Mouse (Mus musculus): ENCODE data around the gene Irgc1. TPM values are rescaled to one million over a fixed set of nuclear protein-coding genes. Genes with fewer than 3 reads are reported as not detected.

The Irgc1 gene
- total and polyA plus RNA-seq, 2 experiments from 2014 or later: not detected

GRCm38 (mm10) chr7:24422251-24422650, 29.8 kb downstream of the Irgc1 start:
- no peaks in the 10 kb centered on the region for H3K4me1 ChIP-seq (ENCODE audit: insufficient read depth, low read length)
- no peaks in the 10 kb centered on the region for H3K27me3 ChIP-seq (ENCODE audit: insufficient read depth, low read length)
- peak overlapping the region; percentile 41; the same call in 1 of the 2 replicates for H3K27ac ChIP-seq
- no peak overlapping the region for H3K4me3 ChIP-seq (ENCODE audit: low read length)
- peak; percentile 64 for ATAC-seq
- H3K36me3 ChIP-seq (ENCODE audit: insufficient read depth, low read length): 0 out of 2 replicates have a peak, but pooled peaks cover 8% of the 10 kb centered on the region
- DNase-seq (ENCODE audit: low spot score): peak; percentile 65
- 0 out of 2 replicates have a peak overlapping the region, but pooled peaks have one; percentile 21 for H3K9ac ChIP-seq (replicated peaks; ENCODE audit: low read length)
- H3K9me3 ChIP-seq (ENCODE audit: low read length): no peaks in the 10 kb centered on the region
- no peak overlapping the region for H3K4me2 ChIP-seq (ENCODE audit: low read depth, low read length)
- peak; percentile 38; the same call in 1 of the 2 replicates for TF ChIP-seq CTCF (IDR thresholded peaks at IDR 0.05; ENCODE audit: low read depth)
- WGBS: 42% methylated on average over 8 of the region's 8 CpGs

GRCm38 (mm10) chr7:24421648-24422047, 30.4 kb downstream of the Irgc1 start:
- Histone ChIP-seq H3K4me3 (ENCODE audit: low read length) (no peak overlapping the region), H3K4me2 (ENCODE audit: low read depth, low read length) (no peak overlapping the region), H3K27me3 (ENCODE audit: insufficient read depth, low read length) (no peaks in the 10 kb centered on the region), H3K27ac (peak overlapping the region; percentile 41), H3K36me3 (ENCODE audit: insufficient read depth, low read length) (0 out of 2 replicates have a peak, but pooled peaks cover 8% of the 10 kb centered on the region), H3K4me1 (ENCODE audit: insufficient read depth, low read length) (no peaks in the 10 kb centered on the region), H3K9me3 (ENCODE audit: low read length) (no peaks in the 10 kb centered on the region), H3K9ac (replicated peaks; ENCODE audit: low read length) (0 out of 2 replicates have a peak overlapping the region, but pooled peaks have one; percentile 21)
- DNase-seq (ENCODE audit: low spot score): peak; percentile 28
- 25% methylated on average over 7 of the region's 7 CpGs for WGBS
- TF ChIP-seq CTCF (IDR thresholded peaks at IDR 0.05; ENCODE audit: low read depth): peak; percentile 41
- peak; percentile 14; the same call in 1 of the 2 replicates for ATAC-seq

- no peak overlapping the region for H3K9ac ChIP-seq (replicated peaks; ENCODE audit: low read length)
- H3K4me1 ChIP-seq (ENCODE audit: insufficient read depth, low read length): no peaks in the 10 kb centered on the region
- H3K4me2 ChIP-seq (ENCODE audit: low read depth, low read length): no peak overlapping the region
- H3K4me3 ChIP-seq (ENCODE audit: low read length): no peak overlapping the region
- 29% methylated on average over 8 of the region's 8 CpGs for WGBS
- H3K27ac ChIP-seq: no peak overlapping the region; the same call in 1 of the 2 replicates
- ATAC-seq (peak; percentile 17; the same call in 1 of the 2 replicates), DNase-seq (ENCODE audit: low spot score) (peak; percentile 9)
- H3K9me3 ChIP-seq (ENCODE audit: low read length): no peaks in the 10 kb centered on the region
- TF ChIP-seq CTCF (IDR thresholded peaks at IDR 0.05; ENCODE audit: low read depth): no peak
- H3K36me3 ChIP-seq (ENCODE audit: insufficient read depth, low read length): peaks cover 11% of the 10 kb centered on the region; the same call in 1 of the 2 replicates
- H3K27me3 ChIP-seq (ENCODE audit: insufficient read depth, low read length): no peaks in the 10 kb centered on the region
Observed at GRCm38 (mm10) chr7:24419579-24419978, 32.5 kb downstream of the Irgc1 start.

- ATAC-seq (no peak), DNase-seq (ENCODE audit: low spot score) (no peak)
- peaks cover 3% of the 10 kb centered on the region; the same call in 1 of the 2 replicates for H3K36me3 ChIP-seq (ENCODE audit: insufficient read depth, low read length)
- no peaks in the 10 kb centered on the region for H3K9me3 ChIP-seq (ENCODE audit: low read length)
- H3K4me1 ChIP-seq (ENCODE audit: insufficient read depth, low read length): no peaks in the 10 kb centered on the region
- H3K9ac ChIP-seq (replicated peaks; ENCODE audit: low read length): no peak overlapping the region
- no peaks in the 10 kb centered on the region for H3K27me3 ChIP-seq (ENCODE audit: insufficient read depth, low read length)
- TF ChIP-seq CTCF (IDR thresholded peaks at IDR 0.05; ENCODE audit: low read depth): no peak
- H3K27ac ChIP-seq: no peak overlapping the region
- H3K4me2 ChIP-seq (ENCODE audit: low read depth, low read length): no peak overlapping the region
- H3K4me3 ChIP-seq (ENCODE audit: low read length): no peak overlapping the region
- WGBS: 81% methylated on average over 7 of the region's 7 CpGs
Observed at GRCm38 (mm10) chr7:24415261-24415660, 36.8 kb downstream of the Irgc1 start.

- ATAC-seq: no peak
- TF ChIP-seq CTCF (IDR thresholded peaks at IDR 0.05; ENCODE audit: low read depth): no peak
Observed at GRCm38 (mm10) chr7:24413630-24414029, 38.5 kb downstream of the Irgc1 start.

GRCm38 (mm10) chr7:24410831-24411230, 41.3 kb downstream of the Irgc1 start:
- DNase-seq (ENCODE audit: low spot score) (no peak), ATAC-seq (no peak)
- Histone ChIP-seq H3K4me2 (ENCODE audit: low read depth, low read length) (no peak overlapping the region), H3K27ac (no peak overlapping the region), H3K27me3 (ENCODE audit: insufficient read depth, low read length) (no peaks in the 10 kb centered on the region), H3K9ac (replicated peaks; ENCODE audit: low read length) (no peak overlapping the region), H3K9me3 (ENCODE audit: low read length) (no peaks in the 10 kb centered on the region), H3K4me1 (ENCODE audit: insufficient read depth, low read length) (no peaks in the 10 kb centered on the region), H3K4me3 (ENCODE audit: low read length) (no peak overlapping the region), H3K36me3 (ENCODE audit: insufficient read depth, low read length) (peaks cover 4% of the 10 kb centered on the region; the same call in 1 of the 2 replicates)
- WGBS: 77% methylated on average over 3 of the region's 3 CpGs
- no peak for TF ChIP-seq CTCF (IDR thresholded peaks at IDR 0.05; ENCODE audit: low read depth)

More at GRCm38 (mm10) chr7:24413630-24414029, 38.5 kb downstream of the Irgc1 start:
- Histone ChIP-seq H3K27me3 (ENCODE audit: insufficient read depth, low read length) (no peaks in the 10 kb centered on the region), H3K4me3 (ENCODE audit: low read length) (no peak overlapping the region), H3K9me3 (ENCODE audit: low read length) (no peaks in the 10 kb centered on the region), H3K4me1 (ENCODE audit: insufficient read depth, low read length) (no peaks in the 10 kb centered on the region), H3K27ac (no peak overlapping the region), H3K36me3 (ENCODE audit: insufficient read depth, low read length) (peaks cover 3% of the 10 kb centered on the region; the same call in 1 of the 2 replicates), H3K9ac (replicated peaks; ENCODE audit: low read length) (no peak overlapping the region), H3K4me2 (ENCODE audit: low read depth, low read length) (no peak overlapping the region)
- WGBS: 95% methylated on average over 3 of the region's 3 CpGs
- DNase-seq (ENCODE audit: low spot score): no peak

- WGBS: 87% methylated on average over 6 of the region's 6 CpGs
- Histone ChIP-seq H3K4me3 (ENCODE audit: low read length) (no peak overlapping the region), H3K27me3 (ENCODE audit: insufficient read depth, low read length) (no peaks in the 10 kb centered on the region), H3K9ac (replicated peaks; ENCODE audit: low read length) (no peak overlapping the region), H3K9me3 (ENCODE audit: low read length) (no peaks in the 10 kb centered on the region), H3K4me2 (ENCODE audit: low read depth, low read length) (no peak overlapping the region), H3K36me3 (ENCODE audit: insufficient read depth, low read length) (peaks cover 9% of the 10 kb centered on the region; the same call in 1 of the 2 replicates), H3K4me1 (ENCODE audit: insufficient read depth, low read length) (no peaks in the 10 kb centered on the region), H3K27ac (no peak overlapping the region)
- DNase-seq (ENCODE audit: low spot score): no peak
- no peak for TF ChIP-seq CTCF (IDR thresholded peaks at IDR 0.05; ENCODE audit: low read depth)
- no peak for ATAC-seq
Observed at GRCm38 (mm10) chr7:24410123-24410522, 42.0 kb downstream of the Irgc1 start.
